Mouse (Mus musculus) midbrain, postnatal 0 days (tissue): ENCODE measurements at regions not wholly inside any gene's neighbourhood (a gene's known extent, or its start where the extent isn't known, plus 50 kb on each side); places are given as distances from the start of the nearest gene placed in this dataset.
A peak's percentile ranks its signal among the peaks of the same experiment; 100 is the strongest.

ENCODE experiments used
- ATAC-seq: fragments of 200-750 bp; cut with Nextera tagmentation; 2 replicates; pipeline ENCODE4 v1.8.0; 2017; ENCODE audit warnings: moderate number of reproducible peaks, mild to moderate bottlenecking, moderate TSS enrichment, moderate library complexity; ENCODE audit not compliant: low FRiP score
- DNase-seq: peaks from one replicate; pipeline ENCODE4 v3.0.0-alpha.2; 2015; ENCODE audit warnings: low spot score
- H3K27ac ChIP-seq: fragments of 300-500 bp; sonication (generic); 2 replicates; pipeline ENCODE4 v1.5.1; 2014; ENCODE audit warnings: low read depth, mild to moderate bottlenecking, low read length, mixed read lengths
- H3K27me3 ChIP-seq: fragments of 300-500 bp; sonication (generic); 2 replicates; pipeline ENCODE4 v1.6.1; 2014; ENCODE audit warnings: low read length, control low read depth, mixed read lengths; ENCODE audit not compliant: insufficient read depth
- H3K36me3 ChIP-seq: fragments of 300-500 bp; sonication (generic); 2 replicates; pipeline ENCODE4 v1.6.1; 2014; ENCODE audit warnings: low read length, control low read depth, mixed read lengths; ENCODE audit not compliant: insufficient read depth
- H3K4me1 ChIP-seq: fragments of 300-500 bp; sonication (generic); 2 replicates; pipeline ENCODE4 v1.6.1; 2014; ENCODE audit warnings: mild to moderate bottlenecking, control low read depth, antibody characterized with exemption, low read length, mixed read lengths; ENCODE audit not compliant: insufficient read depth
- H3K4me2 ChIP-seq: fragments of 300-500 bp; sonication (generic); 2 replicates; pipeline ENCODE4 v1.6.1; 2014; ENCODE audit warnings: low read depth, mild to moderate bottlenecking, low read length, mixed read lengths; ENCODE audit not compliant: poor library complexity, severe bottlenecking
- H3K4me3 ChIP-seq: fragments of 300-500 bp; sonication (generic); 2 replicates; pipeline ENCODE4 v1.5.1; 2014; ENCODE audit warnings: low read depth, mild to moderate bottlenecking, low read length, moderate library complexity
- H3K9ac ChIP-seq: fragments of 300-500 bp; sonication (generic); replicated peaks from 2 replicates; pipeline ENCODE4 v1.6.1; 2014; ENCODE audit warnings: mild to moderate bottlenecking, low read length, moderate library complexity, mixed read lengths; ENCODE audit not compliant: poor library complexity, severe bottlenecking
- H3K9me3 ChIP-seq: fragments of 300-500 bp; sonication (generic); 2 replicates; pipeline ENCODE4 v1.6.1; 2016; ENCODE audit warnings: low read length, control low read depth
- CTCF ChIP-seq: IDR thresholded peaks from 2 replicates; pipeline ENCODE4 v1.5.1; 2016; ENCODE audit warnings: antibody characterized with exemption, mild to moderate bottlenecking
- WGBS: fragments of 180-500 bp; shearing (Covaris S2); extraction: QIAGEN DNeasy Blood & Tissue Kit; methylation state at CpG from one replicate; pipeline ENCODE4 v1.1.7; 2014; 5-methylcytosine and 5-hydroxymethylcytosine counted together

DNA sequence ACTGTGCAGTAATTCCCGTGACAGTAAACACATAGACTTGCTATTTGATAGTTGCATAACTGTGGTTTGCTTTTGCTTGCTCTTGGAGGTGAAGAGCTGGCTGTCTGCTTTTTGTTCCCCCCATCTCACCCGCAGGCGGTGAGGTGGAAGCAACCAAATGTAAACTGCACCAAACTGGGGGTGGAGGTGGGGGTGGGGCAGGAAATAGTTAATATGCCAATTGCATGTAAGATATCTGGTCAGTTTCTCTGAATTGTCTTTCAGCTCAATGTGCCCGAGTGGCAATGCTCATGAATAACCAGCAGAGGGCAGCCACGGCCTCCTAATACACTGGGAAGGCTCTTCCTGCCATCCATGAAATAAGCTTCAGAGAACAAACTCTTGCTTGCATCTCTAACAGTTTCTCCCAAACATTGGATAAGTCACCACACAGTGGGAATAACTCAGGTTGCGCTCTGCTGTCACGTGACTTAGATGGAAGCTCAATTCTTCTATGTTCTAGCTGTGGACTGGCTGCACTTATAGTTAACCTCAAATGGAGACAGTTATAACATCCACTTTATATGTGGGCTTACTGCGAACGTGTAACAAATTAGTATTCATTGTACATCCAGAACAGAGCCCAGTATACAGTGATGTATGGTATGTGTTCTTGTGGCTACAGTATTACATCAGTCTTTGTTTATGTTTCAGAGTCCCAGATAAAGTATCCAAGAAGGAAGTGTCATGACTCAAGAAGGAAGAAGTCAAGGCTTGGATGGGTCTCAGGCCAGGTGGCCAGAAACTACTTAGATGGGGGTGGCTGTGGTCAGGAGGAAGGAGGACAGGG, 62.0 kb upstream of the Egflam start:
- H3K9ac ChIP-seq = no peak overlapping the region
- H3K27me3 ChIP-seq = no peaks in the 10 kb centered on the region
- TF ChIP-seq CTCF = peak; percentile 98
- no peaks in the 10 kb centered on the region for H3K9me3 ChIP-seq
- no peak overlapping the region for H3K4me3 ChIP-seq
- H3K27ac ChIP-seq = no peak overlapping the region
- no peak overlapping the region for H3K4me2 ChIP-seq
- ATAC-seq (peak; percentile 76), DNase-seq (peak; percentile 80)
- no peaks in the 10 kb centered on the region for H3K4me1 ChIP-seq
- WGBS = 34% methylated on average over 9 of the region's 9 CpGs
- no peaks in the 10 kb centered on the region for H3K36me3 ChIP-seq

GRCm38 (mm10) chr15:7462549-7462948, 64.4 kb upstream of the Egflam start:
- H3K27me3 ChIP-seq = no peaks in the 10 kb centered on the region
- ATAC-seq = no peak
- WGBS = 87% methylated on average over 18 of the region's 18 CpGs
- no peak for TF ChIP-seq CTCF
- no peaks in the 10 kb centered on the region for H3K4me1 ChIP-seq
- no peak for DNase-seq
- no peak overlapping the region for H3K4me2 ChIP-seq
- H3K9ac ChIP-seq = no peak overlapping the region
- no peak overlapping the region for H3K4me3 ChIP-seq
- no peaks in the 10 kb centered on the region for H3K36me3 ChIP-seq
- no peaks in the 10 kb centered on the region for H3K9me3 ChIP-seq
- H3K27ac ChIP-seq = no peak overlapping the region

- Histone ChIP-seq H3K36me3 (no peaks in the 10 kb centered on the region), H3K4me1 (no peaks in the 10 kb centered on the region), H3K27me3 (no peaks in the 10 kb centered on the region), H3K9me3 (no peaks in the 10 kb centered on the region), H3K9ac (no peak overlapping the region), H3K4me2 (no peak overlapping the region), H3K4me3 (no peak overlapping the region), H3K27ac (no peak overlapping the region)
- no peak for TF ChIP-seq CTCF
- DNase-seq = no peak
- no peak for ATAC-seq
- WGBS = 82% methylated on average over 15 of the region's 15 CpGs
Measured at GRCm38 (mm10) chr15:7463444-7464350, 65.5 kb upstream of the Egflam start.

DNA sequence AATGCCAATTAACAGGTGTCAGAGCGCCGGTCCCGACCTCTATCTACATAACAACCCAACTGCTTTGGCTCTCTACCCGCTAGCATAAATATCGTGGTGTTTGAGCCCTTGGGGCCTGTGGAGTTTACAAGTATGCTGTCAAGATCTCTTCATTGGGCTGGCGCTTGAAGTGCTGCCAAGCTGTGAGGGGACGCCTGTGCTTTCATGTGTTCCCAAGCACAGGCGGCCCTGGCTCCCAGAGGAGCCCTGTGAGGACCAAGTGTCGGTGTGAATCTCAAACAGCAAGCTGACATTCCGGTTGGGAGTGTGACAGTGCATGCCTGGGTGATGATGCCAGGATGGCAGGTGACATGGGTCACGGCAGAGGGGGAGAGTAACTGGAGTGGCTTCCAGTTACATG, 82.0 kb upstream of the Egflam start:
- Histone ChIP-seq H3K27ac (no peak overlapping the region), H3K27me3 (no peaks in the 10 kb centered on the region), H3K9ac (no peak overlapping the region), H3K4me1 (peaks cover 5% of the 10 kb centered on the region; the same call in 1 of the 2 replicates), H3K36me3 (no peaks in the 10 kb centered on the region), H3K4me2 (no peak overlapping the region), H3K4me3 (no peak overlapping the region), H3K9me3 (0 out of 2 replicates have a peak, but pooled peaks cover 4% of the 10 kb centered on the region)
- ATAC-seq = peak; percentile 70
- WGBS = 6% methylated on average over 11 of the region's 11 CpGs
- peak; percentile 85 for DNase-seq
- no peak for TF ChIP-seq CTCF

- no peak for DNase-seq
- H3K36me3 ChIP-seq = no peaks in the 10 kb centered on the region
- TF ChIP-seq CTCF = no peak
- 0 out of 2 replicates have a peak, but pooled peaks cover 4% of the 10 kb centered on the region for H3K9me3 ChIP-seq
- no peak overlapping the region for H3K27ac ChIP-seq
- ATAC-seq = peak; percentile 17; the same call in 1 of the 2 replicates
- H3K4me3 ChIP-seq = no peak overlapping the region
- H3K4me1 ChIP-seq = peaks cover 5% of the 10 kb centered on the region; the same call in 1 of the 2 replicates
- 52% methylated on average over 5 of the region's 5 CpGs for WGBS
- no peak overlapping the region for H3K4me2 ChIP-seq
- no peaks in the 10 kb centered on the region for H3K27me3 ChIP-seq
- H3K9ac ChIP-seq = no peak overlapping the region
Measured at GRCm38 (mm10) chr15:7480792-7481210, 82.6 kb upstream of the Egflam start.

DNA sequence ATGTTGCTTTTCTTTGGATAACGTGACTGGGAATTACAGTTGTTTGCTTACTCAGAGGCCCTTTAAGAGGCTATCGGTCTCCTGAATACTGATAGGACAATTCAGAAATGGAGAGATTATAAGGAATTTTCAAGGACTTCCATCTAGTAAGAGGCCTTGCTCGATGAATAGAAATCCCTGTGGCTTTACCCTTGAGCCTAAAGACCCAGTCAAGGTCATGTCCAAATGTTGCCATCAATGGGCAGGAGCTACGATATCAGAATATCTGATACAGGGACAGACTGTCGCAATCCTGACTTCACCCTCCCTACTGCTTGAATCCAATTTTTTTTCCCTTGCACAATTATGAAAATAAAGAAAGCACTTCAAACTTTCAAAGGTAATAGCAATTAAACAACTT, 85.5 kb upstream of the Egflam start:
- 74% methylated on average over 5 of the region's 5 CpGs for WGBS
- Histone ChIP-seq H3K27me3 (no peaks in the 10 kb centered on the region), H3K9ac (no peak overlapping the region), H3K4me1 (peaks cover 5% of the 10 kb centered on the region; the same call in 1 of the 2 replicates), H3K27ac (no peak overlapping the region), H3K9me3 (no peaks in the 10 kb centered on the region), H3K4me2 (no peak overlapping the region), H3K4me3 (no peak overlapping the region), H3K36me3 (no peaks in the 10 kb centered on the region)
- DNase-seq = no peak
- no peak for ATAC-seq
- TF ChIP-seq CTCF = no peak
